Mouse (Mus musculus): ENCODE data around the gene Vmn2r95.

- TF ChIP-seq CTCF (IDR thresholded peaks at IDR 0.05; ENCODE audit: low read depth, low read length): no peak
- TF ChIP-seq TAL1 (conservative IDR thresholded peaks at IDR 0.05; ENCODE audit: low read depth, low read length): no peak
- no peak for TF ChIP-seq GATA1 (IDR thresholded peaks at IDR 0.05; ENCODE audit: borderline replicate concordance, low read length)
- TF ChIP-seq POLR2AphosphoS5 (IDR thresholded peaks at IDR 0.05; ENCODE audit: insufficient replicate concordance, low read depth, low read length): no peak
- TF ChIP-seq GATA2 (IDR thresholded peaks at IDR 0.05; ENCODE audit: borderline replicate concordance, low read depth, low read length): no peak
Measured at GRCm38 (mm10) chr17:18462695-18463094, 38.8 kb downstream of the Vmn2r95 start.

Measured in G1E (cell line).